ENCODE assay signal across 31 mouse cellular contexts in genomic region chr11:89792709-89793108, GRCm38 (mm10). TPM values are rescaled to one million over a fixed set of nuclear protein-coding genes. Genes with fewer than 3 reads are reported as not detected.
DNase-seq lines count a peak whose midpoint lies in the region; ATAC-seq and TF ChIP-seq lines count a peak whose summit lies in the region.
"Had no signal": no experiment of that assay in that cellular context is flagged by ENCODE, and none has a peak within 500 bp of the region (broad histone marks: within the 10 kb centered on the region; RNA-seq: fewer than 3 reads in every experiment).

No protein-coding gene starts in this region.

- no peaks in the 10 kb centered on the region for H3K9me3 ChIP-seq in hindbrain, postnatal 0 days (ENCODE audit: low read length)
- no peaks in the 10 kb centered on the region for H3K9me3 ChIP-seq in hindbrain, embryonic 10.5 days
- H3K9me3 ChIP-seq in stomach, postnatal 0 days (ENCODE audit: control insufficient read depth, low read length) = no peaks in the 10 kb centered on the region
- H3K9me3 ChIP-seq: embryonic facial prominence, embryonic 13.5 days; forebrain, embryonic 10.5 days; forebrain, embryonic 13.5 days; heart, embryonic 10.5 days; heart, embryonic 13.5 days; hindbrain, embryonic 12.5 days; hindbrain, embryonic 15.5 days had no signal

- ATAC-seq in hindbrain, postnatal 0 days = no peak
- ATAC-seq in stomach, postnatal 0 days (ENCODE audit: low FRiP score, low TSS enrichment) = no peak
- ATAC-seq: forebrain, embryonic 13.5 days; forebrain, embryonic 16.5 days; Patski had no signal

- no peak overlapping the region for H3K27ac ChIP-seq in hindbrain, postnatal 0 days
- H3K27ac ChIP-seq in hindbrain, embryonic 10.5 days = no peak overlapping the region
- peak overlapping the region; percentile 73 for H3K27ac ChIP-seq in stomach, postnatal 0 days (replicated peaks)
- H3K27ac ChIP-seq: embryonic facial prominence, embryonic 13.5 days; forebrain, embryonic 10.5 days; forebrain, embryonic 13.5 days; heart, adult 2 months; heart, embryonic 10.5 days; heart, embryonic 13.5 days; hindbrain, embryonic 12.5 days; hindbrain, embryonic 15.5 days had no signal

- H3K4me1 ChIP-seq in hindbrain, postnatal 0 days (ENCODE audit: insufficient read depth, low read length) = no peaks in the 10 kb centered on the region
- no peaks in the 10 kb centered on the region for H3K4me1 ChIP-seq in hindbrain, embryonic 10.5 days (replicated peaks)
- H3K4me1 ChIP-seq in stomach, postnatal 0 days (replicated peaks; ENCODE audit: control insufficient read depth, insufficient read depth) = no peaks in the 10 kb centered on the region
- H3K4me1 ChIP-seq: embryonic facial prominence, embryonic 13.5 days; forebrain, embryonic 10.5 days; forebrain, embryonic 13.5 days; heart, embryonic 10.5 days; heart, embryonic 13.5 days; hindbrain, embryonic 12.5 days; hindbrain, embryonic 15.5 days had no signal

- DNase-seq in hindbrain, postnatal 0 days (ENCODE audit: low spot score) = peak; percentile 42
- no peak for DNase-seq in hindbrain, embryonic 10.5 days (ENCODE audit: low spot score)
- peak; percentile 20 to 27 for DNase-seq in urinary bladder, postnatal 36 days (ENCODE audit: low spot score in 2 of 2)
- no peak for DNase-seq in urinary bladder, postnatal 25 days (ENCODE audit: low spot score)
- no peak for DNase-seq in stomach, postnatal 0 days (ENCODE audit: low spot score)
- no peak for DNase-seq in T-cell, adult 2 months (ENCODE audit: low spot score)
- DNase-seq: adrenal gland, adult 2 months; adrenal gland, postnatal 14 days; B cell, adult 2 months; cerebellum, adult 11 months; cerebellum, adult 2 months; cerebellum, adult 9-11 months; cerebellum, postnatal 25 days; gastrocnemius, postnatal 10 days; gastrocnemius, postnatal 36 days; heart, adult 2 months; heart, postnatal 14 days; heart, postnatal 4 days had no signal

- H3K9ac ChIP-seq in hindbrain, postnatal 0 days (replicated peaks; ENCODE audit: low read length) = no peak overlapping the region
- H3K9ac ChIP-seq in stomach, postnatal 0 days (ENCODE audit: low read length) = no peak overlapping the region
- H3K9ac ChIP-seq: embryonic facial prominence, embryonic 13.5 days; forebrain, embryonic 13.5 days; heart, embryonic 13.5 days; hindbrain, embryonic 12.5 days; hindbrain, embryonic 15.5 days had no signal

- H3K36me3 ChIP-seq in hindbrain, postnatal 0 days (ENCODE audit: insufficient read depth, low read length) = no peaks in the 10 kb centered on the region
- no peaks in the 10 kb centered on the region for H3K36me3 ChIP-seq in hindbrain, embryonic 10.5 days
- no peaks in the 10 kb centered on the region for H3K36me3 ChIP-seq in stomach, postnatal 0 days (ENCODE audit: control insufficient read depth, insufficient read depth, low read length)
- H3K36me3 ChIP-seq: embryonic facial prominence, embryonic 13.5 days; forebrain, embryonic 10.5 days; G1E; heart, embryonic 10.5 days; heart, embryonic 13.5 days; hindbrain, embryonic 12.5 days; hindbrain, embryonic 15.5 days had no signal

- WGBS in hindbrain, postnatal 0 days = 67% methylated on average over 3 of the region's 3 CpGs
- WGBS in hindbrain, embryonic 10.5 days = 86% methylated on average over 3 of the region's 3 CpGs
- 74% methylated on average over 3 of the region's 3 CpGs for WGBS in stomach, postnatal 0 days

- TF ChIP-seq EP300 in stomach, postnatal 0 days (optimal IDR thresholded peaks at IDR 0.05) = peak; percentile 82

- H3K4me2 ChIP-seq in hindbrain, postnatal 0 days (ENCODE audit: low read depth, low read length) = no peak overlapping the region
- H3K4me2 ChIP-seq in stomach, postnatal 0 days (replicated peaks; ENCODE audit: low read depth) = no peak overlapping the region
- H3K4me2 ChIP-seq: embryonic facial prominence, embryonic 13.5 days; forebrain, embryonic 13.5 days; heart, embryonic 13.5 days; hindbrain, embryonic 12.5 days; hindbrain, embryonic 15.5 days had no signal

- no peak overlapping the region for H3K4me3 ChIP-seq in hindbrain, postnatal 0 days (ENCODE audit: low read length)
- no peak overlapping the region for H3K4me3 ChIP-seq in hindbrain, embryonic 10.5 days
- no peak overlapping the region for H3K4me3 ChIP-seq in stomach, postnatal 0 days (ENCODE audit: low read depth, low read length)
- H3K4me3 ChIP-seq: embryonic facial prominence, embryonic 13.5 days; forebrain, embryonic 10.5 days; forebrain, embryonic 13.5 days; heart, adult 2 months; heart, embryonic 10.5 days; heart, embryonic 13.5 days; hindbrain, embryonic 12.5 days; hindbrain, embryonic 15.5 days had no signal

- H3K27me3 ChIP-seq in hindbrain, postnatal 0 days (ENCODE audit: insufficient read depth, low read length) = no peaks in the 10 kb centered on the region
- no peaks in the 10 kb centered on the region for H3K27me3 ChIP-seq in hindbrain, embryonic 10.5 days (ENCODE audit: insufficient read depth, poor library complexity, severe bottlenecking)
- no peaks in the 10 kb centered on the region for H3K27me3 ChIP-seq in stomach, postnatal 0 days (ENCODE audit: control insufficient read depth, insufficient read depth, low read length)
- H3K27me3 ChIP-seq: embryonic facial prominence, embryonic 13.5 days; forebrain, embryonic 13.5 days; hindbrain, embryonic 12.5 days; hindbrain, embryonic 15.5 days had no signal

- no peak for TF ChIP-seq CTCF in hindbrain, postnatal 0 days (IDR thresholded peaks at IDR 0.05; ENCODE audit: low read depth)
- no peak for TF ChIP-seq CTCF in stomach, postnatal 0 days (IDR thresholded peaks at IDR 0.05; ENCODE audit: low read depth)

RNA-seq across cellular contexts. Expression of gene Ankfn1, which starts 15.3 kb away (rescaled TPM):
- 15.3 and 17.6 TPM in 2 replicates for total RNA-seq in hindbrain, postnatal 0 days (2014; rRNA removed)
- polyA plus RNA-seq in hindbrain, postnatal 0 days (2015; fragmentation: Nextera tagmentation; extraction: Ambion mirVana) = 2.4 and 3.0 TPM in 2 replicates
- 0.82 and 2.0 TPM in 2 replicates for polyA plus RNA-seq in hindbrain, embryonic 10.5 days (2016; fragmentation: Nextera tagmentation; extraction: Ambion mirVana)
- polyA plus RNA-seq in stomach, postnatal 0 days (2015; fragmentation: Nextera tagmentation; extraction: Ambion mirVana) = 0.10 and 0.12 TPM in 2 replicates
- total RNA-seq: CH12.LX; common myeloid progenitor, adult 5-6 weeks; granulocyte monocyte progenitor cell, adult 5-6 weeks; heart, adult 2 months; heart, postnatal 4 days had no signal
- polyA plus RNA-seq: G1E, Patski had no signal

Comparison
In these comparisons a context has a peak if more than half of its experiments do, and no peak if none do; other contexts are left out.
1. DNase-seq: peak in hindbrain, postnatal 0 days (single experiment) and urinary bladder, postnatal 36 days (2 of 2); none in hindbrain, embryonic 10.5 days (single experiment), urinary bladder, postnatal 25 days (single experiment), stomach, postnatal 0 days (single experiment) and T-cell, adult 2 months (single experiment).